Mouse (Mus musculus) heart, adult 11 months (tissue): ENCODE data around the gene Fthl17b.
A peak's percentile ranks its signal among the peaks of the same experiment; 100 is the strongest.
"Not testable (repeated sequence)": the region's sequence is repeated elsewhere in the genome, so short reads cannot be mapped to it uniquely, and the experiment has no call there.

ENCODE experiments used
- DNase-seq: peaks from one replicate; pipeline ENCODE4 v3.0.0; 2022

The Fthl17b gene

GRCm38 (mm10) chrX:8962875-8963274 lies at the start of gene Fthl17b:
Gene Fthl17b, minus strand, starts transcription at chrX:8962975.
- not testable (repeated sequence) for DNase-seq

GRCm38 (mm10) chrX:8986655-8987054 lies 23.9 kb upstream of the Fthl17b start, which contains the start of gene Fthl17d:
Gene Fthl17d, minus strand, starts transcription at chrX:8986755.
- not testable (repeated sequence) for DNase-seq

GRCm38 (mm10) chrX:8976459-8976858 lies 13.7 kb upstream of the Fthl17b start, which contains the start of gene Fthl17c:
Gene Fthl17c, minus strand, starts transcription at chrX:8976559.
- not testable (repeated sequence) for DNase-seq

DNA sequence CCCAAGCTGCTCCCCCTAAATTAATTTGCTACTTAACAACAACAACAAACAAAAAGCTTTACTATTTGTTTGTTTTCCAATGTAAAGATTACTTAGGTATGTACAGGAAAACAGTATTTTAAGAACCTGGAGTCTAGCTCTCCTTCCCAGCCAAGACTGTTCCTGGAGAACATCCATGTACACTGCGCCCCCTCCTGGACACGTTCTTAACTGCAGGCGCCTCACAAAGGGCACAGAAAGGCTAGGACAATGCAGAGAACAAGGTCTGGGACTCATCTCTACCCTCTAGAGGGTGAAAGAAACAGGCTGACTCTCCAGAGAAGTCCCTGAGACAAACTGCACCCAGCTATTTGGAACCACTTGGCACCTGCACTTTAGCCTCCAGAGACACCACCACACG lies 1.8 kb upstream of the Fthl17b start:
- DNase-seq: not testable (repeated sequence)

- DNase-seq: peak; percentile 94
These were observed 14.5 kb downstream of the Fthl17b start for GRCm38 (mm10) chrX:8948130-8948805.

- no peak for DNase-seq
These were observed 18.7 kb downstream of the Fthl17b start for GRCm38 (mm10) chrX:8944041-8944440.

DNA sequence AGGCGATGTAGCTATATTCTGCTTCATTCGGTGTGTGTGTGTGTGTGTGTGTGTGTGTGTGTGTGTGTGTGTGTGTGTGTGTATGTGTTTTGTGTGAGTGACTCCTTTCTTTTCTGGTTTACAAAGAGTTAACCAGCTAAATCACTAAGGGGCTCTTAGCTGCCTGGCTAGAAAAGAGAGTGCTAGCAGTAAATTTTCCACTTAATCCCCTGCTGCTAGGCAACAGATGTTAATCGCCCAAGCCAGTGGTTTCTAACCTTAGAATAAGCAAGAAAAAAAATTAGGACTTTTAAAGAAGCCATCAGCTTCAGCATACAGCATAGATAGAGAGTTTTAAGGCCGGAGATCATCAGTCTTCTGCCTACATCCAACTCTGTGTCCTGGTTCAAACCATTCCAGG lies 35.5 kb downstream of the Fthl17b start:
- no peak for DNase-seq

DNA sequence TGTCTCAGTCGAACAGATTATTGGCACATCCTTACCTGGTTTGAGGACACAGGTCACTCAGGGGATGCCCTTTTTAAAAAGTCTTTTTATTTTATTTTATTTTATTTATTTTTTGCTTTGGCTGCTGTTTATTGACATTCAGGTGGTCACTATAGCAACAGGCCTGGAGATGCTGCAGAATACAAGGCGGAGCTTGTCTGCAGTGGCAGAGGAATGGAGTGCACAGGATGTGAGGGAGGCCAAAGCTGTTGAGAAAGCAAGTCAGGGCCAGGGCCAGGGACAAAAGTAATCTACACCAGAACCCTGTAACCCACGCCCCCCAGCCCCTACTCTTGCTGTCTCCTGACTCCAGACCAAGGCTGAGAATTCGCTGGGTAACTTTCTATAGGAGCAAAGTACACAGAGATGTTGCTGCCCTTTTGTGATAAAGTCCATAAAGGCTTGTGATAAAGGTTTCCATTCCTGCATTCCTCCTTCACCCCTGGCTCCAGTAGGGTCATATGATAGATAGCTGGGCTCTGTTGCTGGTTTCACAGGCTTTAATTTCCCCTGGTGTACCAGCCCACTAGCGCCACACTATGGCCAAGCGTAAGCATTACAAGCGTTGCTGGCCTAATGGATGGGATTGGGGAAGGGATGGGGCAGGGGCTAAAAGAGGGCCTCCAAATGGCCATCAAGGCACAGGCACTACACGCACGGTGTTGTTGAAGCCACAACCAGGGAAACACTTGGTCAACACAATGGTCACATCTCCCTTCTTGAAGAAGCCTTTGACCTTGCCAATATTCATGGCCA lies 40.8 kb downstream of the Fthl17b start:
- DNase-seq: no peak

DNA sequence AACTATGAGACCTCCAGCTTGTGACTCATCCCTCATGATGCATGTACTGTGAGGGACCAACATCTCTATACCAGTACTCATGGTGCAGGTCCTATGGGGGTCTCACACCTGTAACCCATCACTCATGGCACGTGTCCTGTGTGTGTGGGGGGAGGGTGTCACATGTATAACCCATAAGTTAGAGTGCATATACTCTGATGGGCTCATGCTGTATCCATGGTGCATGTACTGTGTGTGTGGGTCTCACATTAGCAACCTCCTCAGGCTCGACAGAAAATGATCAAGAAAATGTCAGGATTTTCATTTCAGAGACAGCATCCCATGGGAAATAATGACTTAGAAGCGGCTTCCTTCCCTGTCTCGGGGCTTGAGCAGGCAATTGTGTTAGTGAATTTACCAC lies 41.7 kb downstream of the Fthl17b start:
- no peak for DNase-seq
